Mouse (Mus musculus) hindbrain, embryonic 10.5 days (tissue): ENCODE results near the gene Fbxl17. TPM values are rescaled to one million over a fixed set of nuclear protein-coding genes. Genes with fewer than 3 reads are reported as not detected.

ENCODE experiments used
- DNase-seq: peaks from one replicate; pipeline ENCODE4 v3.0.0-alpha.2; 2017; ENCODE audit warnings: low spot score
- H3K27ac ChIP-seq: fragments of 300-500 bp; sonication (generic); 2 replicates; pipeline ENCODE4 v1.5.1; 2016; ENCODE audit warnings: mild to moderate bottlenecking, moderate library complexity
- H3K27me3 ChIP-seq: fragments of 300-500 bp; sonication (generic); 2 replicates; pipeline ENCODE4 v1.6.1; 2016; ENCODE audit warnings: mild to moderate bottlenecking; ENCODE audit not compliant: poor library complexity, insufficient read depth, severe bottlenecking
- H3K36me3 ChIP-seq: fragments of 300-500 bp; sonication (generic); 2 replicates; pipeline ENCODE4 v1.6.1; 2016; ENCODE audit warnings: mild to moderate bottlenecking, moderate library complexity
- H3K4me1 ChIP-seq: fragments of 300-500 bp; sonication (generic); replicated peaks from 2 replicates; pipeline ENCODE4 v1.6.1; 2016; ENCODE audit warnings: mild to moderate bottlenecking
- H3K4me3 ChIP-seq: fragments of 300-500 bp; sonication (generic); 2 replicates; pipeline ENCODE4 v1.5.1; 2016; ENCODE audit warnings: mild to moderate bottlenecking, moderate library complexity
- H3K9me3 ChIP-seq: fragments of 300-500 bp; sonication (generic); 2 replicates; pipeline ENCODE4 v1.6.1; 2016; ENCODE audit warnings: mild to moderate bottlenecking, moderate library complexity
- WGBS: fragments of 180-500 bp; shearing (Covaris S2); methylation state at CpG from one replicate; pipeline ENCODE4 v1.1.7; 2016; 5-methylcytosine and 5-hydroxymethylcytosine counted together
- polyA plus RNA-seq: library from polyadenylated mRNA; unstranded; fragments of >200 nt; fragmentation: Nextera tagmentation; extraction: Ambion mirVana; gene quantifications from 2 replicates; pipeline ENCODE4 v1.2.1, GENCODE M21; 2016

The Fbxl17 gene
- polyA plus RNA-seq, 1 experiment from 2014 or later = 3.7 TPM

DNA sequence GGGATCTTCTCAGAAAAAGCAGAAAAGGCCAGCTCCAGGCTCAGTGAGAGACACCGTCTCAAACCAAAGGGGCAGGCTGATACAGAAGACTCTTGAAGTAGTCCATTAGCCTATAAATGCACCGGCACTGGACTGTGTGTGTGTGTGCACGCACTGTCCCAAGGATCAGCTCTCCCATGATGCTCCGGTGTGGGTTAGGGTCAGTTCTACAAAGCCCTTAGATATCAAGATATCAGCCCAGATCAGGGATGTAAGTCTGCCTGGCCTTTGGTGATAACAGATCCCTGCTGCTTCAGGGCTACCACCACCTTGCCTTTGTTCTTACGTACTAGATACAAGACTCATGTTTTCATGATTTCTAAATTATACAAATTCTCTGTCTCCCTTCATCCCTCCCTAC lies 294.5 kb downstream of the Fbxl17 start:
- DNase-seq = no peak
- Histone ChIP-seq H3K4me1 (peaks cover 6% of the 10 kb centered on the region; the same call in 1 of the 2 replicates), H3K9me3 (no peaks in the 10 kb centered on the region), H3K36me3 (no peaks in the 10 kb centered on the region), H3K4me3 (no peak overlapping the region), H3K27me3 (no peaks in the 10 kb centered on the region), H3K27ac (no peak overlapping the region)
- whole genome bisulfite sequencing = 94% methylated on average over 5 of the region's 5 CpGs

DNA sequence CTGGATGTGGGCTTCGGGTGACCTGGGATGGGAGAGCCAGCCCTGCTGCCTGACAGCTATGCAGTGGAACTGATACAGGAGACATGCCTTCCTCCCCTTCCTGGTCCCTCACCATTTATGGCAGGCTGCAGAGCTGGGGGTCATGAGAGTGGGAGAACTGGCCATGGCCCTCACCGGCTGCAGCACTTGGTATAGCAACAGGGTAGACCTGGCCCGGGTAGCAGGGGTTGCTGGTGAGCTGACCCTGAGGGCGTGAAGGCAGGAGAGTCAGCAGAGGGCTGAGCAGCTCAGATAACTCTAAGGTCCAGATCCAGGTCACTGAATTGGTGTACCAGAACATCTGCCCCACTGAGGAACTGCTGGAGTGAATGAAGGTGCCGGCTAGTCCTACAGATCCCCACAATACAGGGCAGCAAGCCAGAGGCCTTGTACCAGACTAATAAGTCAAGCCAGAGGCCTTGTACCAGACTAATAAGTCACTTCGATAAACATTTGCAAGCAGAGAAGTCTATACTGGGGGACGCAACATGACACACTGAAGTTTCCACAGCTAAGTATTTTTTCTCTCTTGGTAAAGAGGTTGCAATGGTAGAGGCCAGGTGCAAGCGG lies 296.1 kb downstream of the Fbxl17 start:
- no peaks in the 10 kb centered on the region for H3K9me3 ChIP-seq
- no peak overlapping the region for H3K4me3 ChIP-seq
- H3K27me3 ChIP-seq = no peaks in the 10 kb centered on the region
- H3K36me3 ChIP-seq = no peaks in the 10 kb centered on the region
- 79% methylated on average over 8 of the region's 8 CpGs for WGBS
- no peak for DNase-seq
- H3K27ac ChIP-seq = peak overlapping the region; percentile 13; the same call in 1 of the 2 replicates
- peaks cover 6% of the 10 kb centered on the region; the same call in 1 of the 2 replicates for H3K4me1 ChIP-seq

DNA sequence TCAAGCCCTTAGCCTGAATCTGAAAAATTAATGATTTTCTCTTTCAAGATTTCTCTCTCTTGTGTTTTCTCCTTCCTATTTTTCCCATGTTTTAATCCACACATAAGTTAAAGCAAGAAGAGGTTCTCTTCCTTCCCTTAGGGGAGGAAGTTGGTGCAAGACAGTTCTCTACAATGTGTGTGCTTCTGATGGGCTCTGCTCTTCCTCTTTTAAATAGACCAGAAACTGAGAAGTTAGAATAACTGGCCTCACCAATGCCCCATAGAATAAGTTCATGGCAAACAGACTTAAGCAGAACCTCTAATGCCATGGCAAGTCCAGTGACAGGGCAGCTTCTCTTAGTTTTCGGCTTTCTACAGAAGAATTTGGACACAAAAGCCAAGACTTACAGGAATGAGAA lies 301.1 kb downstream of the Fbxl17 start:
- H3K9me3 ChIP-seq = no peaks in the 10 kb centered on the region
- no peaks in the 10 kb centered on the region for H3K27me3 ChIP-seq
- H3K36me3 ChIP-seq = no peaks in the 10 kb centered on the region
- 90% methylated on average over 1 of the region's 1 CpGs for WGBS
- no peak overlapping the region for H3K27ac ChIP-seq
- H3K4me1 ChIP-seq = peaks cover 12% of the 10 kb centered on the region; the same call in 1 of the 2 replicates
- DNase-seq = no peak
- no peak overlapping the region for H3K4me3 ChIP-seq

DNA sequence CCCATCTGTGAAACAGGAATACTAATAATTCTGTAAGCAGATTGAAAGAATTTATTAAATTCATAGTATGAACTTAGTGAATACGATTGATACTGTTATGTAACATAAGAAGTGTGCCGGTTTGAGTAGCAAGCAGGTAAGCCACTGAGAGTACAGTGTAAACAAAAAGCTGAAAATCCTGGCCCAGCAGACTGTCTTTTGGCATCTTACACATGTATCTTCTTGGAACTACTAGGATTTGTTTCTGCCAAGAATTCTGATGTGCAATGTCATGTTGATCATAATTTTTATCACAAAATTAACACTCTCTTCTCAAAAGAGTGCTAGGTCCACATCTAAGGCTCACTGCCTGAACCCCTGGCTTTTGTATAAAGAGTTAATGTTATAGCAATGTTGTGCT lies 304.3 kb downstream of the Fbxl17 start:
- WGBS = 98% methylated on average over 2 of the region's 2 CpGs

DNA sequence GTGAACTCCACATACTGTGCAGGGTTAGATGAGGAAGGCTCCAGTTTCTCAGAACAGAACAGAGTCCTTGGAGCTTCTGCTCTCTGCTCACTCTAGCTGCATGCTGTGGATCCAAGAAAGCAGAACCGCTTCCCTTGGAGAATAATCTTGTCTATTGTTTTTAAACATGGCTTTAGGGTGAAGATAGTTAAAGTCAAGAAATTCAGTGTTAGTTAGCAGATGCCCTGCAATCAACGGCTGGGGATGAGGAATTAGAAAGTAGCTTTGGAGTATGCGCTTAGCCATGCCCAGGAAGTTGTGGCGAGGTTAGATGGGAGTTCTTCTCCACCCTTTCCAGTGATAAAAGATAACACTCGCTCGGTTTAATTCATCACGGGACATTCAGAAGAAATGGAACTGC lies 306.6 kb downstream of the Fbxl17 start:
- Histone ChIP-seq H3K4me1 (0 out of 2 replicates have a peak, but pooled peaks cover 9% of the 10 kb centered on the region), H3K9me3 (no peaks in the 10 kb centered on the region), H3K27ac (no peak overlapping the region), H3K4me3 (no peak overlapping the region), H3K36me3 (no peaks in the 10 kb centered on the region), H3K27me3 (no peaks in the 10 kb centered on the region)
- 85% methylated on average over 7 of the region's 7 CpGs for WGBS
- no peak for DNase-seq

More for the DNA sequence above, 304.3 kb downstream of the Fbxl17 start:
- 0 out of 2 replicates have a peak, but pooled peaks cover 9% of the 10 kb centered on the region for H3K4me1 ChIP-seq
- no peaks in the 10 kb centered on the region for H3K36me3 ChIP-seq
- H3K9me3 ChIP-seq = no peaks in the 10 kb centered on the region
- H3K27me3 ChIP-seq = no peaks in the 10 kb centered on the region
- H3K27ac ChIP-seq = no peak overlapping the region
- DNase-seq = no peak
- H3K4me3 ChIP-seq = no peak overlapping the region

DNA sequence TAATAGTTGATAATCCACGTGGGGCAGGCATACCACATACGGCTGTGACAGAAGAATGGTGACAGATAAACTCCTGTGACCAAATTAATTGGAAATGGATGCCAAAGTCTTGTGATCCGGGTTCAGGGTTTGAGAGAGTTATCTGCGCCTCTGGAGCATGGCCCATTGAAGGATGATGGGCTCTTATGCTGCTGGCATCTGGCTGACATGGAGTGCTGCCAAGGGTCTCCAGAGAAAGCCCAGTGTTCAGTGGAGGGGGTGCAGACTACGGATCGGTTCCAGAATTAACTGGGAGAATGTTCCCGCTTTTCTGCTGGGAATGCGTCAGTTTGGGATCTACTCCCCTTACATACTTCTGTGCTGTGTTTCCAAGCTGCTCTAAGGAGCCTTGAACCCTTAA lies 308.5 kb downstream of the Fbxl17 start:
- H3K36me3 ChIP-seq = no peaks in the 10 kb centered on the region
- 0 out of 2 replicates have a peak, but pooled peaks cover 11% of the 10 kb centered on the region for H3K4me1 ChIP-seq
- WGBS = 87% methylated on average over 8 of the region's 8 CpGs
- H3K9me3 ChIP-seq = no peaks in the 10 kb centered on the region
- no peak for DNase-seq
- H3K4me3 ChIP-seq = no peak overlapping the region
- no peak overlapping the region for H3K27ac ChIP-seq
- H3K27me3 ChIP-seq = peaks cover 3% of the 10 kb centered on the region; the same call in 1 of the 2 replicates

DNA sequence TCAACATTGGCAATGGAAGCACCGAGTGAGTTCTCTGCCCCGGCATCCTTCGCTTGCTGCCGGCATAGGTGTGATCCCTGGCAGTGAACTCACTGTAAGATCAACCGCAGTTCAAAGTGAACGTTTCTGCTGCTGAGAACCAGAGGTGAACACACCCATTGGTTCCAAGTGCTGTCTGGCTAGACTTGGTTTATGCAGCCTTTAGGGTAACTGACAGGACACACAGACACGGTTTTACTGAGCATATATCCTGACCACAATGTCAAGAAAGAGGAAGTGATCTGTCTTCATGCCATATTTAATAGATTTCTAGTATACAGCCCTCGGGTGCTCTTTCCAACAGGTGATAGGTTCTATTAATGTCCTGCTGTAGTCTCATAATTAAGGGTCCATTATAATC lies 310.5 kb downstream of the Fbxl17 start:
- no peak overlapping the region for H3K4me3 ChIP-seq
- peaks cover 25% of the 10 kb centered on the region for H3K4me1 ChIP-seq
- H3K9me3 ChIP-seq = no peaks in the 10 kb centered on the region
- no peaks in the 10 kb centered on the region for H3K36me3 ChIP-seq
- WGBS = 90% methylated on average over 8 of the region's 8 CpGs
- peaks cover 4% of the 10 kb centered on the region; the same call in 1 of the 2 replicates for H3K27me3 ChIP-seq
- DNase-seq = no peak
- no peak overlapping the region for H3K27ac ChIP-seq

DNA sequence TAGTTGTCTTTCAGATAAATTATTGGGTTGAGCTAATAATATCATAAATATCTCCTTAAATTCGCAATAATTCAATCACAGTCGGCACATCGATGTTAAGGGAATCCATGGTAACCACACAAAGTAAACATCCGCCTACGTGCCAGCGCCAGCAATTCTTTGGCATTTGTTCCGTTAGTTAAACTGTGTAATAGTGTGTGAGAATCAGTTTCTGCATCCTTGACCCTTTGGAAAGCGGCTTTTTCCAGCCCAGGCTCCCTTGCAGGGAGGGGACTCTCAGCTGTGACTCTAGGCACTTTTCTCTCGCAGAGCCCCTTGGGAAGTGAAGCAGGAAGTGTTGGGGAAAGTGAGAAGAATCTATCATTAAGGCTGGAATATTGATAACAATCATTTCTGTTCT lies 314.3 kb downstream of the Fbxl17 start:
- no peaks in the 10 kb centered on the region for H3K36me3 ChIP-seq
- 58% methylated on average over 9 of the region's 9 CpGs for WGBS
- H3K27ac ChIP-seq = no peak overlapping the region
- H3K27me3 ChIP-seq = peaks cover 4% of the 10 kb centered on the region; the same call in 1 of the 2 replicates
- H3K4me3 ChIP-seq = no peak overlapping the region
- DNase-seq = no peak
- H3K9me3 ChIP-seq = no peaks in the 10 kb centered on the region
- peaks cover 18% of the 10 kb centered on the region for H3K4me1 ChIP-seq

DNA sequence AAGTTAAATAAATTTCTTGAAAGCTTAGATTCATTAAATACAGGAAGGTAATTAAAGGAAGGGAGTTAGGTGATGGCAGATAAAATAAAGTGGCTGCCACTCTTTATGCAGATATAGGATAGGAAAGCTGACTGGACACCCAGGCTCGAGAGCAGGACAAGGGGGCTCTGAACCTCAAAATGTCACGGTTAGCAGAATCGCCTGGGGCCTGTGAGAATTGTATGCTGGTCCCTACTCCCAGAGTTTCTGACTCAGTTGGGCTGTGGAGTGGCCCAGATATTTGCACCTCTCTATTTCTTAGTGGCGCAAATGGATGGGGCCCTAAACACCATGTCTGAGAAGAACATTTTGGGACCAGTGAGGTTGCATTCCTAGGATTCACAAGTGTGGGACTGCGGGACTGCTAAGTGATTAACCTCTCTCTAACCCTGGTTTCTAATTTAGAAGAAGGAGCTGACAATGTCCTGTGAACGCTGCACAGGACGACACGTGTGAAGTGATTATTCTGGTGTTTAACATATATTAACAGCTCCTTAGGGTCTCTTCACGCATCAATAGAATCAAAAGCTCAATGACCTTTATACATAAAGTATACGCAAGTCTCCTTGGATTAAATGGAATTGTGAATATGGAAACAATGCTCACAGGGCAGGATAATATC lies 314.8 kb downstream of the Fbxl17 start:
- H3K27ac ChIP-seq = no peak overlapping the region

DNA sequence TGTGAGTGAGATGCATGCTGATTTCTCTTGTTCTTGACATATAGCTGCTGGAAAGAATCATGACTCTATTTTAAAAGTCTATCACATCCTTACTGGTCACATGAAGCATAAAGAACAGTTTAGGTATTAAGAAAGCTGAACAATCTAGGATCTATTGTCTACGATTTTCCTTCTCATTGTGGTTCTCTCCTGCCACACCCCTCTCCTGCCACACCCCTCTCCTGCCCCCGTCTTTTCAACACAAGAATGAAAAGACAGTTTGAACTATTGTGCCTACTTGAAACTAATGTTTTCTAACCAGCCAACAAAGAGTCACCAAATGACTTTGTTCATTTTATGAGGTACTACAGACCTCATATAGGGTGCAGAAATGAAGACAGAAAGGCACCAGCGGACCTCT lies 316.4 kb downstream of the Fbxl17 start:
- Histone ChIP-seq H3K4me1 (peaks cover 18% of the 10 kb centered on the region), H3K9me3 (no peaks in the 10 kb centered on the region), H3K27me3 (peaks cover 4% of the 10 kb centered on the region; the same call in 1 of the 2 replicates), H3K4me3 (no peak overlapping the region), H3K36me3 (no peaks in the 10 kb centered on the region), H3K27ac (no peak overlapping the region)
- no peak for DNase-seq
- 73% methylated on average over 3 of the region's 3 CpGs for WGBS

More for the DNA sequence above, 314.8 kb downstream of the Fbxl17 start:
- peaks cover 4% of the 10 kb centered on the region; the same call in 1 of the 2 replicates for H3K27me3 ChIP-seq
- H3K36me3 ChIP-seq = no peaks in the 10 kb centered on the region
- WGBS = 57% methylated on average over 10 of the region's 10 CpGs
- DNase-seq = no peak
- H3K9me3 ChIP-seq = no peaks in the 10 kb centered on the region
- peaks cover 18% of the 10 kb centered on the region for H3K4me1 ChIP-seq
- H3K4me3 ChIP-seq = no peak overlapping the region

DNA sequence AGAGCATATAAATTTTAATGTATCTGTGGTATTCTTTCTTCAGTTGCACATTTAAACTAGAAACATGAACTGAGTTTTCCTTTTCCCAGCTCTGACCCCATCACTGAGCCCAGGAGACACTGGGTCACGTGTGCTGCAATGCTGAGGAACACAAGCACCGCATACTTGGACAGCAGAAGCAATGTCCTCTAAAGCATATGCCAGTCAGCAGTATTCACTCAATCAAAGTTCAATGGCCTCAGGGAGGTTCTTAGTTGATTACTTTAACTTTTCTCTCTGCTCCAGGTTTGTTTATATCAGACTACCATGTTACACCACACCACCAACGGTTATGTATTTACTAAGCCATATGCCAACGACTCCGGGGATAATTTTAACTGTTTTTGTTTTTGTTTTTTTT lies 318.2 kb downstream of the Fbxl17 start:
- DNase-seq = no peak
- Histone ChIP-seq H3K4me3 (no peak overlapping the region), H3K27ac (no peak overlapping the region), H3K27me3 (peaks cover 4% of the 10 kb centered on the region; the same call in 1 of the 2 replicates), H3K9me3 (no peaks in the 10 kb centered on the region), H3K4me1 (peaks cover 18% of the 10 kb centered on the region), H3K36me3 (no peaks in the 10 kb centered on the region)
- 87% methylated on average over 5 of the region's 5 CpGs for WGBS

DNA sequence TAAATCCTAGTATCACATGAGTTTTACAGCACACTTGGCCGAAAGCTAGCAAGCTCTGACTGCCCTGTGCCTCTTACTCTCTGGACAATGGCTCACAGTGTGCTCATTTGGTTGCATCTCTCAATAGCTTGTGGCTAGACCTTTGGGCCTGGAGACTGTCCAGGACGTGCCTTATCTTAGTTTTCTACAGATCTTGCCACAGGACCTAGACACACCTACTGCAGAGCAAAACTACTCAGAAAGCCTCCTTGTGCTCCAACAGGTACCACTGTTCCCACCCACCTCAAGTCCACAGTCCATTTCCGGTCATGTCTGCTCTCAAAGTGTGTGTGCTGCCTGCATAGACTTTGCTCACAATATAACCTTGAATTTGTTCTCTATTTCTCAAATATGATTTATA lies 319.8 kb downstream of the Fbxl17 start:
- Histone ChIP-seq H3K4me1 (peaks cover 15% of the 10 kb centered on the region), H3K4me3 (no peak overlapping the region), H3K27me3 (no peaks in the 10 kb centered on the region), H3K27ac (no peak overlapping the region), H3K9me3 (no peaks in the 10 kb centered on the region), H3K36me3 (no peaks in the 10 kb centered on the region)
- 82% methylated on average over 3 of the region's 3 CpGs for WGBS
- DNase-seq = no peak

DNA sequence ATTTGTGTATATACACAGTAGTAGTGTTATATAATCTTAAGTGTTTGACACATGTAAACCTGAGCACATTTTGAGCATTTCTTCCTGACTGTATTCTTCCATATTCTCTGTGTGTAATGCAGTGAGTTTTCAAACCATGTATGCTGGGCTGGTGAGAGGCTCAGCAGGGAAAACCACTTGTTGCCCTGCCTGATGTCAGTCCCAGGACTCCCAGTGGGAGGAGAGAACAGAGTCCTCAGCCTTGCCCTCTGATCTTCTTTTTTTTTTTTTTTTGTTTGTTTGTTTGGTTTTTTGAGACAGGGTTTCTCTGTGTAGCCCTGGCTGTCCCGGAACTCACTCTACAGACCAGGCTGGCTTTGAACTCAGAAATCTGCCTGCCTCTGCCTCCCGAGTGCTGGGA lies 321.5 kb downstream of the Fbxl17 start:
- Histone ChIP-seq H3K4me3 (no peak overlapping the region), H3K4me1 (peaks cover 12% of the 10 kb centered on the region), H3K9me3 (no peaks in the 10 kb centered on the region), H3K27ac (no peak overlapping the region), H3K27me3 (no peaks in the 10 kb centered on the region; the same call in 1 of the 2 replicates), H3K36me3 (no peaks in the 10 kb centered on the region)
- 84% methylated on average over 2 of the region's 2 CpGs for WGBS
- DNase-seq = no peak
